Mouse (Mus musculus): ENCODE measurements at regions not wholly inside any gene's neighbourhood (a gene's known extent, or its start where the extent isn't known, plus 50 kb on each side); places are given as distances from the start of the nearest gene placed in this dataset.

DNA sequence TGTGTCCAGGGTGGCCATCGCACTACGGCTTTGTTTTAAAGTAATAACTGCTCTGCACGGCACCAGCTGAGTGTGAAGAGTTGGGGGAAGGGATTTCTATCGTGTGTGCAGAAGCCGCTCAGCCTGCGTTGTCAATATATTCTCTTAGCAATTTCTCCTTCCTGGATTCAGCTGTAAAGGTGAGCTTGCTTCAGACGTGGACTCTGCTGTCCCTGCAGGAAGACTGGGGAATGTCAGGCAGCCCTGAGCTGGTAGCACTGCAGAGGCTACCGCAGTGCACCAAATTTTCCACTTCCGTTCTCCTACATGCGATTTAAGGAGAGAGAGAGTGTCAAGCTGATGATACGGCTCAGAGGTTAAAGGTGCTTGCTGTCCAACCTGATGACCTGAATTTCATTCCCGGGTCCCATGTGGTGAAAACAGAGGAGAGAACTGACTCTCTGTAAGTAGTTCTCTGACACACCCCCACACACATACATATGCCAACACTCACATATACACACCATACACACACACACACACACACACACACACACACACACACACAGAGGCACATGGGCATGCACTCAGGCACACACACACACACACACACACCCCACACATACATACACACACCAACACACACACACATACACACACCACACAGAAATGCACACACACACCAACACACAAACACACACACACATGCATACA is 59.9 kb upstream of the Prelid3b start:
- H3K4me1 ChIP-seq (replicated peaks): no peaks in the 10 kb centered on the region
- no peak overlapping the region for H3K4me3 ChIP-seq (replicated peaks)
- WGBS: 52% methylated on average over 12 of the region's 12 CpGs
- H3K9me3 ChIP-seq: no peaks in the 10 kb centered on the region
- no peaks in the 10 kb centered on the region for H3K27me3 ChIP-seq
- no peak overlapping the region for H3K27ac ChIP-seq
- no peaks in the 10 kb centered on the region for H3K36me3 ChIP-seq
- H3K4me2 ChIP-seq: no peak overlapping the region
- peak; percentile 58 for ATAC-seq (ENCODE audit: insufficient number of reproducible peaks, insufficient read depth, low FRiP score, low TSS enrichment, low read depth)
- no peak overlapping the region for H3K9ac ChIP-seq (replicated peaks)

GRCm38 (mm10) chr2:174540717-174541116 is 67.8 kb upstream of the Prelid3b start:
- no peak overlapping the region; the same call in 1 of the 2 replicates for H3K27ac ChIP-seq
- 0 out of 2 replicates have a peak, but pooled peaks cover 6% of the 10 kb centered on the region for H3K4me1 ChIP-seq (replicated peaks)
- H3K9me3 ChIP-seq: no peaks in the 10 kb centered on the region
- H3K36me3 ChIP-seq: no peaks in the 10 kb centered on the region
- no peak overlapping the region for H3K4me3 ChIP-seq (replicated peaks)
- H3K27me3 ChIP-seq: no peaks in the 10 kb centered on the region
- no peak overlapping the region for H3K9ac ChIP-seq (replicated peaks)
- 47% methylated on average over 5 of the region's 5 CpGs for WGBS
- H3K4me2 ChIP-seq: no peak overlapping the region
- 0 out of 2 replicates have a peak, but pooled peaks have one; percentile 42 for ATAC-seq (ENCODE audit: insufficient number of reproducible peaks, insufficient read depth, low FRiP score, low TSS enrichment, low read depth)

- Histone ChIP-seq H3K4me3 (replicated peaks) (no peak overlapping the region), H3K9me3 (no peaks in the 10 kb centered on the region), H3K4me1 (replicated peaks) (no peaks in the 10 kb centered on the region), H3K9ac (replicated peaks) (no peak overlapping the region), H3K27me3 (no peaks in the 10 kb centered on the region), H3K36me3 (no peaks in the 10 kb centered on the region), H3K27ac (no peak overlapping the region), H3K4me2 (no peak overlapping the region)
- no peak for ATAC-seq (ENCODE audit: insufficient number of reproducible peaks, insufficient read depth, low FRiP score, low TSS enrichment, low read depth)
- WGBS: 90% methylated on average over 3 of the region's 3 CpGs
Measured at GRCm38 (mm10) chr2:174547207-174547606, 74.3 kb upstream of the Prelid3b start.

DNA sequence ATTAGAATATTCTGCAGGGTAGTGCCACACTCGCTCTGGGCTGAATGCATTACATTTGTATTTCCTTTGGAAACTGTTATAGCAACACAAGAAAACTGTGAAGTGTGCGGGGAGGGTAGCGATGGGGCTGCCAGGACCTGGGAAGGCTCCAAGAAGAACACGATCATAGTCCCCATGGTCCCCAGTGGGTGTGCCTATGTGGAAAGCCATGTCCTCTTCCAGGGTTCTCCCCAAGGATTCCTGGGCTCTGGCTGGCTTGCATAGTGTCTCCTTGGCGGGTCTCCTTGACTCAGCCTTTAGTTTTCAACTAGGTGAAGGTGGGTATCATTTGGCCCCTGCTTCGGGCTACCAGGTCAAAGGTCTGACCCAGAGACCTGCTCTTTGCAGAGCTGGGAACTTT is 74.8 kb upstream of the Prelid3b start:
- no peak for ATAC-seq (ENCODE audit: insufficient number of reproducible peaks, insufficient read depth, low FRiP score, low TSS enrichment, low read depth)
- Histone ChIP-seq H3K27me3 (no peaks in the 10 kb centered on the region), H3K9me3 (no peaks in the 10 kb centered on the region)

GRCm38 (mm10) chr2:174548776-174549175 is 75.9 kb upstream of the Prelid3b start:
- 82% methylated on average over 4 of the region's 4 CpGs for WGBS
- Histone ChIP-seq H3K27ac (no peak overlapping the region), H3K9ac (replicated peaks) (no peak overlapping the region), H3K36me3 (no peaks in the 10 kb centered on the region), H3K4me3 (replicated peaks) (no peak overlapping the region), H3K9me3 (no peaks in the 10 kb centered on the region), H3K4me2 (no peak overlapping the region), H3K4me1 (replicated peaks) (no peaks in the 10 kb centered on the region), H3K27me3 (no peaks in the 10 kb centered on the region)
- ATAC-seq (ENCODE audit: insufficient number of reproducible peaks, insufficient read depth, low FRiP score, low TSS enrichment, low read depth): no peak

More for the DNA sequence above, 74.8 kb upstream of the Prelid3b start:
- no peaks in the 10 kb centered on the region for H3K4me1 ChIP-seq (replicated peaks)
- H3K36me3 ChIP-seq: no peaks in the 10 kb centered on the region
- no peak overlapping the region for H3K9ac ChIP-seq (replicated peaks)
- no peak overlapping the region for H3K4me3 ChIP-seq (replicated peaks)
- no peak overlapping the region for H3K27ac ChIP-seq
- 89% methylated on average over 6 of the region's 6 CpGs for WGBS
- no peak overlapping the region for H3K4me2 ChIP-seq

- H3K27ac ChIP-seq: no peak overlapping the region
- ATAC-seq (ENCODE audit: insufficient number of reproducible peaks, insufficient read depth, low FRiP score, low TSS enrichment, low read depth): no peak
- no peak overlapping the region for H3K9ac ChIP-seq (replicated peaks)
- H3K4me2 ChIP-seq: no peak overlapping the region
- no peaks in the 10 kb centered on the region for H3K4me1 ChIP-seq (replicated peaks)
- 89% methylated on average over 11 of the region's 11 CpGs for WGBS
- no peaks in the 10 kb centered on the region for H3K27me3 ChIP-seq
- no peak overlapping the region for H3K4me3 ChIP-seq (replicated peaks)
- H3K9me3 ChIP-seq: no peaks in the 10 kb centered on the region
- H3K36me3 ChIP-seq: no peaks in the 10 kb centered on the region
Measured at GRCm38 (mm10) chr2:174555778-174556177, 82.9 kb upstream of the Prelid3b start.

GRCm38 (mm10) chr2:174561828-174562429 is 81.4 kb upstream of the Zfp831 start:
- no peaks in the 10 kb centered on the region for H3K36me3 ChIP-seq
- WGBS: 37% methylated on average over 7 of the region's 7 CpGs
- ATAC-seq (ENCODE audit: insufficient number of reproducible peaks, insufficient read depth, low FRiP score, low TSS enrichment, low read depth): no peak
- no peaks in the 10 kb centered on the region for H3K27me3 ChIP-seq
- H3K27ac ChIP-seq: no peak overlapping the region
- no peak overlapping the region for H3K9ac ChIP-seq (replicated peaks)
- H3K9me3 ChIP-seq: no peaks in the 10 kb centered on the region
- no peak overlapping the region for H3K4me3 ChIP-seq (replicated peaks)
- peaks cover 17% of the 10 kb centered on the region for H3K4me1 ChIP-seq (replicated peaks)
- no peak overlapping the region for H3K4me2 ChIP-seq

- H3K27ac ChIP-seq: no peak overlapping the region
- no peaks in the 10 kb centered on the region for H3K27me3 ChIP-seq
- no peaks in the 10 kb centered on the region for H3K36me3 ChIP-seq
- H3K4me1 ChIP-seq (replicated peaks): peaks cover 17% of the 10 kb centered on the region
- no peak overlapping the region for H3K4me3 ChIP-seq (replicated peaks)
- H3K4me2 ChIP-seq: no peak overlapping the region
- ATAC-seq (ENCODE audit: insufficient number of reproducible peaks, insufficient read depth, low FRiP score, low TSS enrichment, low read depth): no peak
- no peak overlapping the region for H3K9ac ChIP-seq (replicated peaks)
- H3K9me3 ChIP-seq: no peaks in the 10 kb centered on the region
- WGBS: 83% methylated on average over 3 of the region's 3 CpGs
Measured at GRCm38 (mm10) chr2:174563917-174564316, 79.4 kb upstream of the Zfp831 start.

- no peak overlapping the region for H3K9ac ChIP-seq (replicated peaks)
- ATAC-seq (ENCODE audit: insufficient number of reproducible peaks, insufficient read depth, low FRiP score, low TSS enrichment, low read depth): 0 out of 2 replicates have a peak, but pooled peaks have one; percentile 12
- H3K4me2 ChIP-seq: no peak overlapping the region
- no peak overlapping the region for H3K4me3 ChIP-seq (replicated peaks)
- no peaks in the 10 kb centered on the region for H3K9me3 ChIP-seq
- H3K36me3 ChIP-seq: no peaks in the 10 kb centered on the region
- peak overlapping the region; percentile 56; the same call in 1 of the 2 replicates for H3K27ac ChIP-seq
- no peaks in the 10 kb centered on the region for H3K27me3 ChIP-seq
- WGBS: 23% methylated on average over 5 of the region's 5 CpGs
- H3K4me1 ChIP-seq (replicated peaks): peaks cover 17% of the 10 kb centered on the region
Measured at GRCm38 (mm10) chr2:174564817-174565216, 78.5 kb upstream of the Zfp831 start.

DNA sequence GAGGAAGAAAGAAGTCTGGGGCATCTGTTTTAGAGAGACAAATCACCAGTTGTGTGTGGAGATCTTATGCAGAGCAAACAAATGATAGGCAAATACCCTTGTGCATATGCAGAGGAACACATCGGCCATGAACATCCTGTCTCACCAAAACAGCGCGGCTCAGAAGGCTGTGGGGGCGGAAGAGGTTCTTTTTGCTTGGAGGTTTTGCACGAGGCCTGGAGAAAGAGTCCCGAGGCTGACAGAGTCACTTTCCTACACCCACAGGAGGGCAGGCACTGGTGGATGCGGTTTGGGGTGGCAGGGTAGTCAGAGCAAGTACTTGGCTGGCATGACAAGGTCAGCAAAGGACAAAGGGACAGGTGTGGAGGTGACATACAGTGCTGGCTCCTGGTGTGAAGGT is 77.4 kb upstream of the Zfp831 start:
- Histone ChIP-seq H3K36me3 (no peaks in the 10 kb centered on the region), H3K9ac (replicated peaks) (no peak overlapping the region), H3K4me2 (no peak overlapping the region), H3K9me3 (no peaks in the 10 kb centered on the region), H3K27ac (no peak overlapping the region), H3K4me3 (replicated peaks) (no peak overlapping the region), H3K4me1 (replicated peaks) (peaks cover 17% of the 10 kb centered on the region), H3K27me3 (no peaks in the 10 kb centered on the region)
- WGBS: 75% methylated on average over 7 of the region's 7 CpGs
- ATAC-seq (ENCODE audit: insufficient number of reproducible peaks, insufficient read depth, low FRiP score, low TSS enrichment, low read depth): no peak

GRCm38 (mm10) chr2:174566752-174567151 is 76.6 kb upstream of the Zfp831 start:
- Histone ChIP-seq H3K4me1 (replicated peaks) (peaks cover 17% of the 10 kb centered on the region), H3K9me3 (no peaks in the 10 kb centered on the region), H3K36me3 (no peaks in the 10 kb centered on the region), H3K9ac (replicated peaks) (no peak overlapping the region), H3K4me3 (replicated peaks) (no peak overlapping the region), H3K4me2 (no peak overlapping the region), H3K27me3 (no peaks in the 10 kb centered on the region), H3K27ac (no peak overlapping the region)
- no peak for ATAC-seq (ENCODE audit: insufficient number of reproducible peaks, insufficient read depth, low FRiP score, low TSS enrichment, low read depth)
- WGBS: 85% methylated on average over 4 of the region's 4 CpGs

Measured in limb, embryonic 12.5 days (tissue).